Mouse (Mus musculus) embryo, embryonic 10.5 days (tissue): ENCODE measurements around the gene Olfr113.
"Not testable (repeated sequence)": the region's sequence is repeated elsewhere in the genome, so short reads cannot be mapped to it uniquely, and the experiment has no call there.

Experiments
- DNase-seq: peaks from one replicate; pipeline ENCODE4 v3.0.0-alpha.2; 2015; ENCODE audit warnings: low spot score

Olfr113 gene

DNA sequence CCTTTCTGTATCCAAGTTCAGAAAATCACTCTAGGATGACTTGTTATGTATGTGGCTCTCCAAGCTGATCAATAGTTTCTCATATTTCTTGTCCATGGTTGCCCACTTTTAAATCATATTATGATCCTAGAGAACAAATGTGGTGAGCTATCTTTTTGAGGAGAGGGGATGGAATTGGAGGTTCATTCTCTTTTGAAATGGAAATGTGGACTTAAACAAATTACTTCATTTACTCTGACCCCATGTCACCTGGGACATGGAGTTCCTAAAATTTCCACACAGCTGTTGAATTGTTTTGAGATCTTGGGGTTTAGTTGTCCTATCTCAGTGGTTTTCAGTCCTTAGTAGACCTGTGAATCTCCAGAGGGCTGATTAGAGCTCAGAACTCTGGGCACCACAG lies at the start of gene Olfr113:
Gene Olfr113, minus strand, starts transcription at position 101 of the 400 bp plus-strand sequence.
- no peak for DNase-seq

DNA sequence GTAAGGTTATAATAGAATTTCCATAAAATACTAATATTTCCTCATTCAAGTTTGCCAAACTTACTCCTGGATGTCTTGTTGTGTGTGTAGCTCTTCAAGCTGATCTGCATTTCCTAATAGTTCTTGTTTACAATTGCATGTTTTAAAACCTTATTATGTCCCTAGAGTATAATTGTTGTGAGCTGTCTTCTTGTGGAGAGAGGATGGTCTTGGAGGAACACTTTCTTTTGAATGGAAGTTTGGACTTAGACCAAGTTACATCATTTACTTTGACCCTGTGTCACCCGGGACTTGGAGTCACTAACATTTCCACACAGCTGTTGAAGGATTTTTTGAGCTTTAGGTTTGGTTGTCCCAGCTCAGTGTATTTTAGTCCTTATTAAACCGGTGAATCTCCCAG lies 49.5 kb upstream of the Olfr113 start, which contains the start of the genes Olfr115 and Olfr116:
Gene Olfr115, minus strand, starts transcription at position 101 of the 400 bp plus-strand sequence.
Gene Olfr116, minus strand, starts transcription at position 191 of the 400 bp plus-strand sequence.
- no peak for DNase-seq

DNA sequence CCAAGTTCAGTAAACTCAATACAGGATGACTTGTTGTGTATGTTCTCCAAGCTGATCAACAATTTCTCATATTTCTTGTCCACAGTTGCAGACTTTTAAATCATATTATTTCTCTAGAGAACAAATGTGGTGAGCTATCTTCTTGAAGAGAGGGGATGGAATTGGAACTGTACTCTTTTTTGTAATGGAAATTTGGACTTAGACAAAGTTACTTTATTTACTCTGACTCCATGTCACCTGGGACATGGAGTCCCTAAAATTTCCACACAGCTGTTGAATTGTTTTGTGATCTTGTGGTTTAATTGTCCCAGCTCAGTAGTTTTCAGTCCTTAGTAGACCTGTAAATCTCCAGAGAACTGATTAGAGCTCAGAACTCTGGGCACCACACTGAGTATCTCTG lies 15.2 kb upstream of the Olfr113 start, which contains the start of gene Olfr114:
Gene Olfr114, minus strand, starts transcription at position 101 of the 400 bp plus-strand sequence.
- no peak for DNase-seq

DNA sequence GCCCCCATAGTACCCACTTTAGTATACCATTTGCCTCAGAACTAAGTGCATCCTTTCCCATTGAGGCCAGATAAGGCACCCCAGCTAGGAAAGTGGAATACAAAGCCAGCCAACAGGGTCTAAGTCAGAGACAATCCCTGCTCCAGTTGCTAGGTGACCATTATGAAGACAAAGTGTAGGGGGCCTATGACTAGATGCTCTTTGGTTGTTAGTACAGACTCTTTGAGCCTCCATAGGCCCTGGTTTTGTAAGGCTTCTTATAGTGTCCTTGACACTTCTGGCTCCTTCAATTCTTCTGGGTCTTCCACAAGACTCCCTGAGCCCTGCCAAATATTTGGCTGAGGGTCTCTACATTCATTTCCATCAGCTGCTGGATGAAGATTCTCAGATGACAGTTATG lies 8.1 kb downstream of the Olfr113 start, which contains the start of gene Olfr112:
Gene Olfr112, minus strand, starts transcription at position 101 of the 400 bp plus-strand sequence.
- no peak for DNase-seq

DNA sequence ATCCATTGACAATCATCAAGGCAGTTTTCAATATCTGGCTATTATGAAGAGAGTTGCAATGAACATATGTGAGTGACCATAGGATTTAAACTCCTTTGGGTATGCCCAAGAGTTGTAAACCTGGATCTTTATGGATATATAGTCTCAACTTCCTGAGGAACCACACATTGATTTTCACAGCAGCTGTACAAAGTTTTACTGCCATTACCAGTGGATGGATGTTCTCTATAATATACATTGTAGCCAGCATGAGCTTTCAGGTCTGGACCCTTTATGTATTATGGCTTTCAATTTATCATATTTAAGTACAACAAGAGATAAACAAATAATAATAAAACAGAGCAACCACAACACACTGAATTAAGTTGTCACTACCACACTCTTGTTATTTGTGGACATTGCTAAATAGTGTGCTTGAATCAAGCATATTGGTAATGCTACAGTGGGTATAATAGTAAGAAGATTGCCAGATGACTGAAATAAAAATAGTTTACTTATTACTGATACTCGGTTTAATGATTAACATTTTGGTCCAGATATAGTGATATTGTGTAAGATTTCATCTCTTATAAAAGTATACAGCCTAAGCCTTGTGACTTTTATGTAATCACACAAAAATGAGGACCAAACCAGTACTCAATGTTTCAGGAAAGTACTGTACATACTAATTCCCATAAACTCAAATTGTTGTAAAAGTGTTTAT lies 18.4 kb downstream of the Olfr113 start:
- no peak for DNase-seq

DNA sequence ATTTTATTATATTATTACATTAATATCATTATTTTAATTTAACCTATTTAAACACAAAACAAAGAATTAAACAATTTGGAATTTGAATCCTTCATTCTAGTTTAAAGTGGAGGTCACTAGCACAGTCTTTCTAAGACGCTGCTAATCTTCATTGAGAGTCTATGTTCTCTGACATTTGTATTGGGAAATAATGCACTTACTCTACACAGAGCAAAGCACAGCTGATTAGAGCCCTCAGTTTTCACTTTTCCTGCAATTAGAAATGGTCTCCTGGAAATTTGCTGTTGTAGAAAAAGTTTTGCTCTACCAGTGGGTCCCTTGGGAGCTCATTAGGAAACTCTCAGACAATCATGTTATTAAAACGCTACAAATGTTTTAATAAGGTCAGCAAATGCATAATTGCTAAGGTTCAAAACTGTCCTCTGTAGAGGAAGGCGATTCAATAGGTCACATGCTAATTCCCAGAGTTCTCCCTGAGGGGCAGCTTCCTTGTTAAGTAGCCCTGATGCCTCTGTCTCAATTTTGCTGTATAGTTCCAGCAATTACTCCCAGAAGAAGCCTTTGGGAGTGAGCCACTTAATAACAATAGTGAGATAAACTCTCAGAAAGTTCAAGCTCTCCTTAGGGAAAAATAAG lies 33.5 kb downstream of the Olfr113 start:
- DNase-seq: no peak

DNA sequence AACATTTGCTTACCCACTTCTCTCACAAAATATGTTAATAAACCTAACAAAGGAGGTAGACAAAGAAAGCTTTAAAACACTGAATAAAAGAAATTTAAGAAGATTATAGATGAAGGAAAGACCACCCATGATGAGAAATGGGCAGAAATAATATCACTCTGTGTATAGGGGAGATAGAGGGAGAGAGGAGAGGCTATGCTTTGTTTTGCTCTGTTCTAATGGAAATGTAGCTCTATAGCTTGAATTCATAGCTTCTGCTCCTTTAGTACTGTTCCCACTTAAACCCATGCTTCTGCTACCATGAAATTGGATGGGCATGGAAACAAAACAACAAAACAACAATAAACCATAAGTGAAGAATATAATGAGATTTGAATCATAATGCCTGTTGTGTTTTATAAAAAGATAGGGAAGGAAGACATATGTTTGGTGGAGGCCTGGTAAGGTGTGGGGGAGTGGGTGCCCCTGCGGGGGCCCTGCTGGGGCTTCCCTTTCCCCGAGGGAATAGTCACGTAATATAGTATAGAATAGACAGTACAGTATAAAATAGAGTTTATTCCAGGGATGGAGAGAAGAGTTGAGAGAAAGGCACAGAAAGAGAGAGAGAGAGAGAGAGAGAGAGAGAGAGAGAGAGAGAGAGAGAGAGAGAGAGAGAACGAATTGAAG lies 35.9 kb downstream of the Olfr113 start:
- no peak for DNase-seq

DNA sequence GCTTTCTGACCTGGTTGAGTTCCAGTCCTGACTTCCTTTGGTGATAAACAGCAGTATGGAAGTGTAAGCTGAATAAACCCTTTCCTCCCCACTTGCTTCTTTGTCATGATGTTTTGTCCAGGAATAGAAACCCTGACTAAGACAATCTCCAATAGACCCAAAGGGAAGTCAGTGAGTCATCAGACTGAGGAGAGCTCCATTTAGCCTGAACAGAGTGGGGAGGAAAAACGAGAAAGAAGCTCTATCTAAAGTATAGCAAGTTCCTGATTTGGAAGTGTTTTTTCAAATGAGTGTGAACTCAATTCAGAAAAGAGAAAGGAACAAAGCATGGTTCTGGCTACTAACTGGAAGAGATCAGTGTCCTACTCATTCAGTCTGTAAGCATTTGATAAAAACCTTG lies 39.0 kb downstream of the Olfr113 start:
- not testable (repeated sequence) for DNase-seq

DNA sequence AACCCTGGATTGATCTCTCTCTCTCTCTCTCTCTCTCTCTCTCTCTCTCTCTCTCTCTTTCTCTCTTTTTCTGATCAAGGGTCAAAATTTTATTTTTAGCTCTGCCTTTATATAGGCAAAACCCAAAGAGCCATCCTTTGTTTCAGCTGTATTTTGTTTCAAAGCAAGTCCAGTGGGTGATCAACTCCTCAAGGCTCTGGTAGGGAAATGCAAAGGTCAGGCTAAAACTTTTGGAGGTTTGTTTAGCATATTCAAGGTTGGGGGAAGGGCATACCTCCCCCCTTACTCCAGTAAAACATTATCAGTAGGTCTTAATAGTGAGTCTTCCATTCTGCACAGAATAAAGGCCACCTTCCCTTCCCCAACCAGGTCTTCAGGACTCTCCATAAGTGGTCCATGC lies 42.3 kb downstream of the Olfr113 start:
- DNase-seq: no peak

DNA sequence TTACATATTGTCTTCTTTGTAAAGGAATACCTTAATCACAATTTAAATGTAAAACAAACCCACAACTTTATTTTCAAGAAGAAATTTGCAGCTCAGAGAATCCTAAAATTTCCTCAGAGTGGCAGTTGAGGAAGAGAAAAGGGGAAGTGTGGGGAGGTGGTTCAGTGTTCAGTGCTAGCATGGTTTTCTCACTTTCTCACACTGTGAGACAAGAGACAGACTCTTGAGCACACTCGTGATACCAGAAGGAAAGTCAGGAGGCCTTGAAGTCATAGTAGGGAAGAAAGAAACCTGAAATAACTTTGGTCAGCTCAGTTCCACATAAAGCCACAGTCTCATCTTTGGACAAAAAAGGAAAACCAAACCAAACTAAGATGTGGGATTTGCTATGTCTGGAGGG lies 52.0 kb downstream of the Olfr113 start:
- DNase-seq: not testable (repeated sequence)

DNA sequence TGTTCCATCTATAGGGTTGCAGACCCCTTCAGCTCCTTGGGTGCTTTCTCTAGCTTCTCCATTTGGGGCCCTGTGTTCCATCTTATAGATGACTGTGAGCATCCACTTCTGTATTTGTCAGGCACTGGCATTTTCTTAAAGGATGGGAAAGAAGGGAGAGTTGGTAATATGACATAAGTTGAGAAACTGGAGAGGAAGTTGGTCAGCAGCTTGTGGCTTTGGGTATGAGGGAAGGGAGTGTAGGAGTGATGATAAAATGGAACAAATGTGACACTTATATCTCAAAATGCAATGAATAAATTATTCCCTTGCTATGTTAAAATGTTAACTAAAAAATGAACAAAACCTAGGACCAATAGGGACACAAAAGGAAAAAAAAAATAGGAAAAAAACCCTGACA lies 52.9 kb downstream of the Olfr113 start:
- DNase-seq: not testable (repeated sequence)
